Mouse (Mus musculus) telencephalon, adult 2 months (tissue): ENCODE measurements around the gene Mbtd1.
"Not testable (repeated sequence)": the region's sequence is repeated elsewhere in the genome, so short reads cannot be mapped to it uniquely, and the experiment has no call there.

Source experiments
- DNase-seq: peaks from one replicate; pipeline ENCODE4 v3.0.0-alpha.2; 2011; ENCODE audit warnings: low read depth, low spot score

The Mbtd1 gene

DNA sequence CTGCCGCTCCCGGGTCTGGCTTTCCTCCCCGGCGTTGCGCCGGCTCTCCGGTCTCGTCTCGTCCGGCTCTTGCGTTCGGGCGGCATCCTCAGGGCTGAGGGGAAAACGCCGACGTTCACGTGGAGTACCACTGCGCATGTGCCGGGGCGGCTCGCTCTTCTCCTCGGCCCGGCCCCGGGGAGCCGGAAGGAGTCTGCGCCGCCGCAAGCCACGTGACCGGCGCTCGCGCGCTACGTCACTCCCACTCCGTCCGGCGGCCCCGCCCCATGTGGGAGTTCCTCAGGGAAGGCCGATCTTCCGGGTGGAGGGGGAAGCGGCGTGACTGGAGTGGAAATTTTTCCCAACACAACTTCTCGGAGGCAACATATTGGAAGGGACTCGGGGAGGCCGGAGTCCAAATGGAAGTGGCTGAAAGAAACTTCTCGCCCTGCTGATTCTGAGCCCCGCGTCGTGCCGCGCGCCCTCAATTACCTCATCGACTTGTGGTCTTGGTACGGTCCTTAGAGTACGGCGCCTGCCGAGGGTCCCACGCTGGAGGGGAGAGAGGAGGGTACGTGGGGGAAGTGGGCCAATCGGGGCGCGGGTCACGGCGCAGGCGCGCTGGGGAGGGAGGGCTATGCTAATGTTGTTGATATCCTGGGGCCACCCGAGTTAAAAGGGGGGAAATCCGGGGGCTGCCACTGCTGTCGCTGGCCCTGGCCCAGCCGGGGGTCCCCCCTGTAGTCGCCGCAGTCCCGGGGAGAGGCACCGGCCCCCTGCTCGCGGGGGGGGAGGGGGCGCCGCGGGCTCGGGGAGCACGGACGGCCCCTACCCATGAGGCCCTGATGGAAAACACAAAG, at the start of gene Mbtd1, which contains the start of gene Utp18:
Gene Mbtd1, plus strand, starts transcription at position 281 of the 839 bp plus-strand sequence.
Gene Utp18, minus strand, starts transcription at position 195 of the 839 bp plus-strand sequence.
- DNase-seq: peak; percentile 95

DNA sequence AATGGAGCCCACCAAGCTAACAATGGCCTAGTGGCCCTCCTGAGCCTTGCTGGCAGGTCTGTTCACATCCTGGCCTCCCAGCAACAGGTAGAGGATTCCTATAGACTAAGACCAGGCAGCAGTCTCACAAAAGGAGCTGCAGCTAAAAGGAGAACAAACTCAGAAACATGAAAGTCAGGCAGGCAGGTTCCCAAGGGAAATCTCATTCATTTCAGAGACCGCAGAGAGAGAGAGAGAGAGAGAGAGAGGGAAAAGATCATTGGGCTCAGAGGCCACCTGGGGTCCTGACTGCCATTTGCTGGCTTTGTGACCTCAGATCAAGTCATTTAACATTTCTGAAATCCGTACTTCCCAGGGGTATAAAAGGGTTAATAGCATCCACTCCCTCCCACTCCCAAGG, 38.3 kb upstream of the Mbtd1 start:
- DNase-seq: no peak

GRCm38 (mm10) chr11:93852546-93852945, 33.1 kb upstream of the Mbtd1 start:
- peak; percentile 41 for DNase-seq

DNA sequence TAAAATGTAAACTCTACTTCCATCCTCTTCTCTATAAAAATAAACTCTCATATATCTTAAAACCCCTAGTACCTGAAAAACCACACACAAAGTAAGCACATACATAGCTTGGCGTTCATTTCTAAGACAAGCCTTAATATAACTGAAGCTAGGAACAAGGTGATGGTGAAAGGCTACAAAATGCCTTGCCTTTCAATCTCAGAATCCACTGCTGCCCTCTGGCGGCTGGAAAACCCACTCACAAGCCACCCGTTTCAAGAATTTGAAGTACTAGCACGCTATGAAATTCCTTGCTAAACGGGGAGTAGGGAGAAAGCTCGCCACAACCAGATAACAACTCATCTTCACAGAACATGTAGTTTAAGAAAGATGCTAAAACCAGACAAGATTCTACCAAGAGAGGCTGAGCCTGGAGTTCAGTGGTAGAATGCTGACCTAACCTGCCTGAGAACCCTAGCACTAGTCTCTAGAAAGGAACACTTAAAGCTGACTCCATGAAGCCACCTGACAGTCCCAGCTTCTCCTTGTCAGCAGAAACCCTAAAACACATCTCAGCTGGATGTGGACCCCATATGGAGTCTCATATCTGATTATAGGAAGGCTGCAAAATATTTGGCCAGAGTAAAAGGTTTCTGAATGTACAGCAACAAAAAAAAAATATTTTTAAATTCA, 29.2 kb upstream of the Mbtd1 start:
- peak; percentile 68 for DNase-seq

DNA sequence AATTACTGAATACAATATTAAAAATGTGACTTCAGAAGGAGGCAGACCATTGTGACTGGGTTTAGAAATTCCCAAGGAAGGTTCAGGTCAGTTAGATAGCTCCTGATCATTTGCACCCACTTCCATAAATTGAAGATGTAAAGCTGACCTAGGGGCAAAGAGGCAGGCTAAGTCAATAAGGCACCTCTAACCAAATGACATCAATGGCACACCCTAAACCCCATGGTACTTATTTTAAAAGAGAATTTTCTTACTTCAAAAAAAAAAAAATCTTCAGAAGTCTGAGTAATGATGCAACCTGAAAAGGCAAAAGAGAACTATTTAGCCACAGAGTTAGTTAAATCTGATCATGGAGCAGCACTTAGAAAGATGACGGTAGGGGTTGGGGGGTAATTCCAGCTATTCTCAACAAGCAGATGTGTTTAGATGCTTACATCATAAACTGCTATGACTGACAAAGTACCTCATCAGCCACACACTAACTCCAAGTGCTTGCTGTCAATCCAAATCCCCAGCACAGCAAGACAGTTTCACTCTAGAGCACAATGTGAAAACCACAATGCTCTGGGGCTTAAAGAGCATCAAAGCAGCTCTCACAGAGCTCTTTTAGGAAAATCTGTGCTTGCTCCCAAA, 25.0 kb upstream of the Mbtd1 start:
- DNase-seq: no peak

- no peak for DNase-seq
Observed at GRCm38 (mm10) chr11:93861193-93861592, 24.5 kb upstream of the Mbtd1 start.

GRCm38 (mm10) chr11:93862045-93862623, 23.5 kb upstream of the Mbtd1 start:
- no peak for DNase-seq

GRCm38 (mm10) chr11:93862638-93863037, 23.0 kb upstream of the Mbtd1 start:
- no peak for DNase-seq

DNA sequence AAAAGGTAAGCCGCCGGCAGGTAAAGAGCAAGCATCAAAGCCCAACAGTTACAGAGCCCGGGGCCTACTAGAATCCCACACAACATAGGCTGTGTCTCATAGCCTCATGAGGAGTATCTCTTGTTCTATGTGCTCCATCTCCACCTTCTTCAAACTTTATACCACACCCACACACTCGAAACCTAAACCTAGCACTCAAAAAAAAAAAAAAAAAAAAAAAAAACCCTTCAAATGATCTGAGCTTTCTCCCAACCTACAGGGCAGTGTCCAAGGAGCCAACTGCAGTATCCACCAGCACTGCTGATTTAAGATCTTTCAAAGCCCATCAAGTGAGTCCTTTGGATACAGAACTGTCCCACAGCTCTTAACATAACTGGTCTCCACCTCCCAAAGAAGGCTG, 1.6 kb upstream of the Mbtd1 start:
- no peak for DNase-seq

DNA sequence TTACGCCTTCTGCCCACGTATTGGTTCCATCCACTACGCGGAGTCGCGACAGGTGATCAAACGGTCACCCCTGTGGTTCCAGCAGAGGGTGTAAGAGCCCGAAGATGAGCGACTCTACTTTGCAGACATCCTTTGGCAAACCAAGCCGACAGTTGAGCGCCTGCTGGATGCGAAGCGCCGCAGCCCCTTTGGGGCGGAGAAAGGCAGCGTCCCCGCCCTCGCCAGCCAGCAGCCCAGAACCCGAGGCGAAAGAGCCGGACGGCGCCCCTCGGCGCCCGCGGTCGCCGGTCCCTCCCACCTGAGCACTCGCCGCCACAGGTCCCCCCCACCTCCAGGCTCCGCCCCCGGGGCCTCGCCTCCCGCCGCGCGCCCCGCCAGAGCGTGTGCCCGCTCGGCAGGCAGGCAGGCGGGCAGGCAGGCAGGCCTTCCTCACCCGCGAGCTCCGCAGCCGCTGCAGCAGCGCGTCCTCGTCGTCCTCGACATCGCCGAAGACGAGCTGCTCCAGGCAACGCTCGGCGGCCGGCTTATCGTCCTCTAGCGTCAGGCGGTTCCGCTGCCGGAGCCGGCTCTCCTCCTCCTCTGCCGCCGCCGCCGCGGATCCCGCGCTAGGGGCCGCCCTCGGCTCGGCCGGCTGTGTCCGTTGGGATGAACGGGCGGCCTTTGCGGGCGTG, 616 bp upstream of the Mbtd1 start:
- peak; percentile 31 for DNase-seq

DNA sequence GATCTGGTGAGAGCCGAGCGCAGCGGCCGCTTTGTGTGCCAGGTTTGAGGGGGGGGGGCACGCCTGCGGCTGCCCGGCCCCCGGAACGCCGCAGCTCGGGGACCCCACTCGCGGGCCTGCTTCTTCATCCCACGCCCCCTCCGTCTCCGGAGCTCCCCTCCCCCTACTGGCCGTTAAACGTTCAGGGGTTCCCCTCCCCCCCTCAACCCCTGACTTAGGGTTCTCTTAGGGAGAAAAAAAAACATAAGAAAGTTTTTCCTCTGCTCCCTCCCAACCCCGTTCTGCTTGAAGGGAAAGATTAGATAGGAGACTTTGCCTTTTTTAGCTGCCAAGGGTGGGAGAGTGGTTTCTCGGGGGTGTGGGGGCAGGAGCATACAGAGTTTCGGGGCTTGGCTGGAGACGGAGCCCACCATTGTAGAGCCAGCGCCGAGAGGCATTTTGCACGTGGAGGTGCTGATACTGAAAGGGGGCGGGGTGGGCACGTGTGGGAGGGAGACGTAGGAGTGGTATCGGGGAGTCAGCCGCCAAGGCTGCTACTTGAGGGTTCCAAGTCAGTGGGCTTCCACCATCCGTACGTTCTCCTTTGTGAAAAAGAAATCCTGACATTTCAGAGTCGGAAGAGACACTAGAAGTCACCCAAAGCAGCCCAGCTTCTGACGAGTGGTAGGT, 893 bp downstream of the Mbtd1 start:
- peak; percentile 2 for DNase-seq

DNA sequence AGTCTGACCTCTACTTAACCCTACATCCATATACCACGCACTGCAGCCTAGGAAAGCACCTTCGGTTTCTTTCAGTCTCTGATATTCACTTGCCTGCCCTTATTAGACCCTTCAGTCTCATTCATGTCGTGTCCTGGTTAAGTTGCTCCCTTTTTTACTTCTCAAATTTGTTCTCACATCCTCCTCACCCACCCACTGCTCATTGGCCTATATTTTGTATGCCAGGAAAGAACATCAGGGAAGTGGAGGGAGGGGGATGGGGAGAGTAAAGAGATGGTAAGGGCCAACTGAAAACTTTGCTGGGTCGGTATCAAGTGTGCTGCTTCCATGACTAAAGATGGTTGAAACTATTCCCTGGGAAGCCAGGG, 1.4 kb downstream of the Mbtd1 start:
- DNase-seq: peak; percentile 12

GRCm38 (mm10) chr11:93897732-93898131, 12.1 kb downstream of the Mbtd1 start:
- DNase-seq: no peak

DNA sequence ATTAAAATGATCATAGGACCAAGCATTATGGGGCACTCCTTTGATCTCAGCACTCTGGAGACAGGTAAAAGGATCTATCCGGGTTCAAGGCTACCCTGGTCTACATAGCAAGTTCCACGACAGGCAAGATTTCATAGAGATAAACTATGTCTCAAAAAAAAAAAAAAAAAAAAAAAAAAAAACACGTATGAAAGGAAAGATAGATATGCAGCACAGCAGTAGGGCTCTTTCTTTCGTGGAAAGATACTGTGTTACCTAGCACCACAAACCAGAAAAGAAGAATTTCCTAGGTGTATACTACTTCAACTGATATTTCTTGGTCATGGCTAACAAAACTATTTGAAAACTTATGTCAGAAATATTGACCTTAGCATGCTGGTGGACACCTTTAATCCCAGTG, 21.2 kb downstream of the Mbtd1 start:
- DNase-seq: no peak

GRCm38 (mm10) chr11:93907839-93908238, 22.2 kb downstream of the Mbtd1 start:
- no peak for DNase-seq

DNA sequence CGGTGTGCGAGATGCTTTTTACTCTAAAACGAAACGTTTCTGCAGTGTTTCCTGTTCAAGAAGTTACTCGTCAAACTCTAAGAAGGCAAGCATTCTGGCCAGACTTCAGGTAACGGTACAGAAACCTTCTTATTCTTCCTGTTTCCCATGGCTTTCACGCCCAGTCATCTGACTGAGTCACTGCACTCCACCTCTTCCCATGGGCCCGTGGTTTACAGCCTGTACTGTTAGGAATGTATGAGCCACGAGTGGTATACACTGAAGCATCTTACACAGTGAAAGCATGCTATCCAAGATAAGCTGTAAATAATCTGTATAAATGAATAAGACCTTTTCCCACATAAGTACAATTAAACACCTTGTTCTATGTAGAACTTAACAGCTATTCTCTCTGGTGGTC, 23.2 kb downstream of the Mbtd1 start:
- DNase-seq: no peak

DNA sequence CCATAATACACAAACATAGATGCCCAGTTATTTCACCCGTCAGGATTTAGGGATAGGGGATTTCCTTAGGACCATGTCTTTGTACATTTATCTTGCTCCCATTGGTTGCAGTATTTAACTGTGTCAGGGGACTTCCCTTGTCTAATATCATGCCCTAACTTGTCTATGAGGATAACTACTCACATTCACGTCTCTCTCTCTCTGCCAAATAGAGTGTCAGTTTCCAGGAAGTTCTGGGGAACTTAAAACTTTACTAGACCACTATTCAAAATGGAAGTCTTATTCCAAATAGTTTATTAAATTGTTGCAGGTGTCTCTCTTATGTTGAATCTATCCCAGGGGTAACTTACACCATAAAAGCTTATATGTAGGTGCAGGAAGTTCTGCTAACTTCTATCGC, 26.0 kb downstream of the Mbtd1 start:
- no peak for DNase-seq

DNA sequence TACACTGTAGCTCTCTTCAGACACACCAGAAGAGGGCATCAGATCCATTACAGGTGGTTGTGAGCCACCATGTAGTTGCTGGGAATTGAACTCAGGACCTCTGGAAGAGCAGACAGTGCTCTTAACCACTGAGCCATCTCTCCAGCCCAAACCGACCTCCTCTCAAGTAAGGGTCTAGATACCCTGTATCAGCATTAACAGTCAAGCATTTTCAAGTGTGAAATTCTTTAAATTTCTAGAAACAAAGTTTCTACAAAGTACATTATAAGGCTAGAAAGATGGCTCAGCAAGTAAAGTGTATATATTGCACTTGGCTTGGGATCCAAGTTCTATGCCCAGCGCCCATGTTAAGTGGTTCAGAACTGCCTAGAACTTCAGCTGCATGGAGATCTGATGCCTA, 29.4 kb downstream of the Mbtd1 start:
- not testable (repeated sequence) for DNase-seq

DNA sequence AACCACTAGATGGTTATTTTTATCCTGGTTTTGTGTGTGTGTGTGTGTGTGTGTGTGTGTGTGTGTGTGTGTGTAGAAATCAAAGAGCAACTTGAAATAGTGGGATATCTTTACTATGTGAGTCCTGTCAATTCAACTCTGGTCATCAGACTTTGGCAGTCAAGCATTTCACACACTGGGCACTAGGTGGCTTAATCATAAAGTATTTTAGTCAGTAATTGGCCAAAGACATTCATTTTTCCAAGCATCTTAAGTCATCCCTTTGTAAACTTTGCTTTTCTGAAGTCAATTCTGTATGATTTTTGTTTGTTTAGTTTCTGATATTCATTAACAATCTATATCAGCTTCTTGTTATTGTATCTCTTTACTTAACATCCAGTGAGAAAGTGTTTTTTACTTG, 43.5 kb downstream of the Mbtd1 start:
- DNase-seq: no peak

DNA sequence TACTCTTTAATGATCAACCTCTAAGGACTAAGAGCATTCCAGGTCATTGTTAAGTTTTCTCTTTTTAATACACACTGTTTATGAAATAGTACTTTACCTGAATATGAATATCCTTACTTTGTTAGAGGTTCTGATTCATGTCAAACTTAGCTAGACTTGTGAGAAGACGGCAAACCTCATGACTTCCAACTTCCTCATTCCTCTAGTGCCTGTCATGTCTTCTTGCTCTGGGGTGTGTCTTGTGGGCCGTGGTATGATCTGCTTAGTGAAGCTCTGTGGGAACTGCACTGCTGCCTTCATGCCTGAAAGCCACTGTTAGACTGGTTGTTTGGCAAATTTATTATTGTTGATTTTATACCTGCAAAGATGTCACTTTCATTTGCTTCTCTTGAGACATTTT, 55.3 kb downstream of the Mbtd1 start:
- no peak for DNase-seq

GRCm38 (mm10) chr11:93944986-93945385, 59.3 kb downstream of the Mbtd1 start:
- DNase-seq: no peak
